Mouse (Mus musculus): ENCODE measurements around the gene Slc39a1. TPM values are rescaled to one million over a fixed set of nuclear protein-coding genes. Genes with fewer than 3 reads are reported as not detected.
A peak's percentile ranks its signal among the peaks of the same experiment; 100 is the strongest.

The Slc39a1 gene
- total RNA-seq, 2 experiments from 2014 or later = 41.6 to 50.6 TPM

DNA sequence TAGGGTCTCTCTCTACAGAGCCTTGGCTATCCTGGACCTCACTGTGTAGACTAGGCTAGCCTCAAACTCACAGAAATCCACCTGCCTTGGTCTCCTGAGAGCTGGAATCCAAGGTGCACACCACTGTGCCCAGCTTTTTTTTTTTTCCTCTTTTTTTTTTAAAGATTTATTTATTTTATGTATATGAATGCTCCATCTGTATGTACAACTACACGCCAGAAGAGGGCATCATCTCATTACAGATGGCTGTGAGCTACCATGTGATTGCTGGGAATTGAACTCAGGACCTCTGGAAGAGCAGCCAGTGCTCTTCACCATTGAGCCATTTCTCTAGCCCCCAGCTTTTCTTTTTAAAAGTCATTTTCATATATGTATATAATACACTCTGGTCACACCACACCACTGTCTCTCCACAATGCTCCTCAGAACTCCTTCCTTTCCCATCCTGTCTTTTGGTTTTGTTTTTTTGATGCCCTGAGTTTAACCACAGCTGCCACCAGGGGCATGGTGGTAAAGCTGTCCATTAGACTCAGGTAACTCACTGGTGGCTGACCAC is 32.1 kb upstream of the Slc39a1 start:
- DNase-seq = no peak

GRCm38 (mm10) chr3:90220088-90220487 is 27.9 kb upstream of the Slc39a1 start:
- peak; percentile 43 for DNase-seq
- TF ChIP-seq CTCF (IDR thresholded peaks at IDR 0.05) = peak; percentile 77
- intact Hi-C loops (cut with DNase I) = loop anchor here (1.0 kb wide), 1 partner anchor 153 kb away; no protein-coding TSS in a partner anchor
- peak overlapping the region; percentile 82 for H3K4me3 ChIP-seq
- peak overlapping the region; percentile 89 for H3K27ac ChIP-seq

More for the DNA sequence above, 32.1 kb upstream of the Slc39a1 start:
- H3K4me3 ChIP-seq = no peak overlapping the region
- intact Hi-C loops (cut with DNase I) = loop anchor here (10.0 kb wide), 2 partner anchors 49 to 259 kb away; partner anchors contain the start of genes Dennd4b and Ilf2
- peak; percentile 51 for TF ChIP-seq CTCF (IDR thresholded peaks at IDR 0.05)
- H3K27ac ChIP-seq = no peak overlapping the region

DNA sequence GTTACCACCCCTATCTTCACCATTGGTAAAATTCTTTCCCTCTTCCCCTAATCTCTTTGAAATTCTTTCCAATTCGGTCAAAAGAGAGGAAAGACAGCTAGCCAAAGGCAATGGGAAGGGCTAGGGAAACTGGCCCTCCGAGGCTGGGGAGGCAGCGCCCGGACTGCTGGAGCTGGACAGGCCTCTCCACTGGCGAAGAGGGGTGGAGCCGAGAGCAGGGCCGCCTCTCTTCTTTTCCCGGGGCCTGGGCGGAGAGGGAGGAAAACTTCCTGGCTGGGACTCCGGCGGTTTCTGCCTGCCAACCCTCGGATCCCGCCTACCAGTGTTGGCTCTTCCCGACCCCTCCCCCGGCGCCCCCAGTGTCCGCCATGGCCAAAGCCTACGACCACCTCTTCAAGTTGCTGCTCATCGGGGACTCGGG is 27.4 kb upstream of the Slc39a1 start:
- peak; percentile 89 for DNase-seq
- H3K4me3 ChIP-seq = peak overlapping the region; percentile 82
- intact Hi-C loops (cut with DNase I) = loop anchor here (1.0 kb wide), 1 partner anchor 153 kb away; no protein-coding TSS in a partner anchor
- TF ChIP-seq CTCF (IDR thresholded peaks at IDR 0.05) = no peak
- H3K27ac ChIP-seq = peak overlapping the region; percentile 89

DNA sequence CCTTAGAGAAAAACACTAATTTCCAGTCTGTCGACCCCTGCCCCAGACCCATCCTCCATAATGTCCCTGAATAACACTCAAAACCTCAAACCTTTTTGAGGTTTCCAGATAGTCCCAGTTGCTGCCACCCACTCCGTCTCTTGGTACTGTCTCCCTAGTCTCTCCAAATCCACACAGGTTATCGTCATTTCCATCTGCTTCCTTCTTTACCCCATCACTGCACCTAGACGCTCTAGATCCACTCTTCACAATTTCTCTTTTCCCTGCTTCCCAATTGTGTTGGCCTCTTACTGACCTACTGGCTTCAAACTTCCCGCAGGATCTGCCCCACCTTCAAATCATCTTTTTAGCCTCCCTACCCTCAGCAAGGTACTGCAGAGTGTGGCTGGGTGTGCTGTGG is 26.8 kb upstream of the Slc39a1 start:
- no peak for DNase-seq
- TF ChIP-seq CTCF (IDR thresholded peaks at IDR 0.05) = no peak
- Histone ChIP-seq H3K4me3 (peak overlapping the region; percentile 82), H3K27ac (peak overlapping the region; percentile 89)
- intact Hi-C loops (cut with DNase I) = no loop called here

DNA sequence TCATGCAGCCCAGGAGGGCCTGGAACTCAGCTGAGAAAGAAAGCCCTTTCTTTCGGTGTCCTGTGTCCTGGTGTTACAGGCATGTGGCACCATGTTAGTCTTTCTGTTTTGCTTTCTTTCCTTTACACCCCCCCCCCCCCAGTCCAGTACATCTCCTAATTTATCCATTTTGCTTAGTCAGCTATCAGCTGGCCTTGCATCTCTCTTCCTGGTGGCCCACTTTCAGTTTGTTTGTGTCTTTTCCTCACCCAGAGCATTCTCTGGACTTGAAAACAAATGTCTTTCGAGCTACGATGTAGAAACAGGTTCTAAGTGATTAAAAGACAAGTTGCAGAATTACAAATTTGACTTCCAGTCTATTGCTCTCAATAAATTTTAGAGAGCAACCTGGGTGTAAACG is 25.5 kb upstream of the Slc39a1 start:
- peak overlapping the region; percentile 70 for H3K27ac ChIP-seq
- intact Hi-C loops (cut with DNase I) = no loop called here
- no peak for TF ChIP-seq CTCF (IDR thresholded peaks at IDR 0.05)
- no peak for DNase-seq
- no peak overlapping the region for H3K4me3 ChIP-seq

DNA sequence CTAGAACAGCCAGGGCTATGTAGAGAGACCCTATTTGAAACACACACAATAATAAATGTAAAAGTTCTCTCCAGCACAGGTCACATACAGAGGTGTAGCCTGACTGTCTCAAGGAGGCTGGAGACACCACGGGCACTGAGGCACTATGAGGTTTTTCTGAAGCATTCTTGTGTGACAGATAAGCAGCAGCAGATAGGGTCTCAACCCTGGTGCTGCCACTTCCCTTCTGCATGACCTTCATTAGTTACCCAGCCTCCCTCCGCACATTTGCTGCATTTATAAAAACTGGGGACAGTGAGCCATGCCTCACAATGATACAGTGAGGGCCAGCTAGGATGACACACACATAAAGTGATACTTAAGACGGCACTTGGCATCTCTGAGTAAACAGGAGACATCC is 25.0 kb upstream of the Slc39a1 start:
- Histone ChIP-seq H3K4me3 (no peak overlapping the region), H3K27ac (peak overlapping the region; percentile 70)
- DNase-seq = no peak
- no peak for TF ChIP-seq CTCF (IDR thresholded peaks at IDR 0.05)
- intact Hi-C loops (cut with DNase I) = no loop called here

DNA sequence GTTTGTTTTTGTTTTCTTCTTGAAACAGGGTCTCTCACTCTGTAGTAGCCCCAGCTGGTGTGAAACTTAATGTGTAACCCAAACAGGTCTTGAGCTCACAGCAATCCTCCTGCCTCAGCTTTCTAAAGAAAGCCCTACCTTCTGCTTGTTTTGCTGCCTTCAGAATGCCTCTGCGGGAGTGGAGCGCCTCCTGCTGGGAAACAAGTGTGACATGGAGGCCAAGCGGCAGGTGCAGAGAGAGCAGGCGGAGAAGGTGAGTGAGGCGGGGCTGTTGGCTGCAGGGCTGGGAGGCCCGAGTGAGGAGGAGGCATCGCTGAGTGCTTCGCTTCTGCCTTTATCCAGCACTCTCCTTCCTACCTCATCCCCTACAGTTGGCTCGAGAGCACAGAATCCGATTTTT is 23.6 kb upstream of the Slc39a1 start:
- TF ChIP-seq CTCF (IDR thresholded peaks at IDR 0.05) = no peak
- DNase-seq = no peak
- H3K27ac ChIP-seq = no peak overlapping the region
- intact Hi-C loops (cut with DNase I) = no loop called here
- no peak overlapping the region for H3K4me3 ChIP-seq

GRCm38 (mm10) chr3:90231075-90231474 is 16.9 kb upstream of the Slc39a1 start:
- Histone ChIP-seq H3K27ac (peak overlapping the region; percentile 98), H3K4me3 (peak overlapping the region; percentile 89)
- intact Hi-C loops (cut with DNase I) = no loop called here
- TF ChIP-seq CTCF (IDR thresholded peaks at IDR 0.05) = no peak
- DNase-seq = no peak

DNA sequence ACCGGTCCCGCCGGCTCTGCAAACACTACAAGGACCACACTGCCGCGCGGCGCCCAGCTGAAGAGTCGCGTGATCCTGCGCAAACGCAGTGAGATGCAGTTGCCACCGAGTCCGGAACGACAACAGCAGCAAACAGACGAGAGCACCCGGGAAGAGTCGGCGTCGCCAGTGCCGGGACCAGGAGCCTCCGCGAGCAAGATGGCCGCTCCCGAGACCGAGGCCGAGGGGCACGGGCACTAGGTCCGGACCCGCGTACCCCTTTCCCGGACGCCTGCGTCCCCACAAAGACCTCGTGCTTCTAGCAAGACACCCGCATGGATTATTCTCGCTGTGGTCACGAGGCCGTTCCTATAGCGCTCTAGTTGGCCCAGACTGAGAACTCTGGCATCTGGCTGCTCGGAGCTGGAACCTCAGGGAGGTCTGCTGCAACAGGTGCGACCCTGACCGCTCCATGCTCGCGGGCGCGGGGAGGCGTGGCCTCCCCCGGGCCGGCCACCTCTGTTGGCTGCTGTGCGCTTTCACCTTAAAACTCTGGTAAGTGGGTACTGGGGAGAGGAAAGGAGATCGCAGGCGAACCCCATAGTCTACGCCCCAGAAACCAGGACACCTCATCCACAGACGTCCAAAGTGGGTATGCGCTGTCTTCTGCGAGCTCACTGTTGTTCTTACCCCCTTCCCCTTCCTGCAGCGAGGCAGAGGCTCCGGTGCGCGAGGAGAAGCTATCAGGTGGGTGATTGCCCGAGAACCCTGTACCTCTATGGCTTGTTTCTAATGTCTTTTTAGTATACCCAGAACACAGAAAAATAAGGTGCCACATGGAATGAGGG is 16.3 kb upstream of the Slc39a1 start, which contains the start of gene Jtb:
Gene Jtb (plus strand): TSS at position 91 of the 827 bp plus-strand sequence.
- DNase-seq = peak; percentile 96
- intact Hi-C loops (cut with DNase I) = no loop called here
- Histone ChIP-seq H3K27ac (peak within 1 kb of the TSS; percentile 98), H3K4me3 (peak within 1 kb of the TSS; percentile 89)
- no peak for TF ChIP-seq CTCF (IDR thresholded peaks at IDR 0.05)

GRCm38 (mm10) chr3:90241251-90241650 is 6.7 kb upstream of the Slc39a1 start:
- no peak for TF ChIP-seq CTCF (IDR thresholded peaks at IDR 0.05)
- Histone ChIP-seq H3K4me3 (no peak overlapping the region), H3K27ac (no peak overlapping the region)
- no peak for DNase-seq
- intact Hi-C loops (cut with DNase I) = no loop called here

DNA sequence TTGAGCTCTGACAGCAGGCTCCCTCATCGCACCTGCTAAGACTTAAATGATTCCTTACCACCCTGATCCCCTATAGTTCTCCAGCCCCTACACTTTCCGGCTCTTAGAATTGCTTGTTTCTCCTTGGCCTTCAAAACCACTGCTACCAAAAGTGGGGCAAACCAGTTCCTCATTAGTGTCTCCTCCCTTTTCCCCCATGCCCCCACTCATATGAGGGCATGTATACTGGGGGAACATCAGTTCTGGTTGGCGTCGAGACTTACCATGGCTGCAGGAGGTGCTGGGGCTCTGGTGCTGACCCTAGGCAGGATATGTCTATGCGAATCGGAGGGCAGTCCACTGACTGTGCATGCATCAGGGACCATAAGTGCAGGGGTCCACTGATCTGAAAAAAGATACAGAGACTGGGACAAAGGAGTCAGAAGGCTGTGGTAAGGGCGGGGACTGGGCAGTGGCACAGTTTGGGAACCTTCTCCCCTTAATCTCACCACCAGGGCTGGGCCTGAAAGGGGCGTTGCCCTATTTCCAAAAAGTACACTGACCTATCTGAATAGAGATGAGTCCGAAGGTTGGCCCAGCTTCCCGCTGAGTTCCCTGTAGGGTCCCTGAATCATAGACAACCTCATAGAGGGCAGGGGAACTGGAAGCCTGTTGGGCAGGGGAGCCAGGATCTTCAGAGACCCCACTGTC is 6.2 kb upstream of the Slc39a1 start:
- TF ChIP-seq CTCF (IDR thresholded peaks at IDR 0.05) = no peak
- no peak overlapping the region for H3K27ac ChIP-seq
- intact Hi-C loops (cut with DNase I) = no loop called here
- H3K4me3 ChIP-seq = no peak overlapping the region
- no peak for DNase-seq

- DNase-seq = peak; percentile 48
- H3K27ac ChIP-seq = peak within 1 kb of the TSS; percentile 56; the same call in 1 of the 2 replicates
- intact Hi-C loops (cut with DNase I) = no loop called here
- peak within 1 kb of the TSS; percentile 64 for H3K4me3 ChIP-seq
- TF ChIP-seq CTCF (IDR thresholded peaks at IDR 0.05) = no peak
Observed at GRCm38 (mm10) chr3:90242984-90243775, 4.8 kb upstream of the Slc39a1 start, which contains the start of gene Creb3l4. Creb3l4 (minus strand) TSS chr3:90243512.

All from gastrocnemius, adult 2 months (tissue).